Mouse (Mus musculus): Measurements from ENCODE around the gene Ifit1bl2. TPM values are rescaled to one million over a fixed set of nuclear protein-coding genes. Genes with fewer than 3 reads are reported as not detected.
A peak's percentile ranks its signal among the peaks of the same experiment; 100 is the strongest.
"Not testable (repeated sequence)": the region's sequence is repeated elsewhere in the genome, so short reads cannot be mapped to it uniquely, and the experiment has no call there.

The Ifit1bl2 gene
- total RNA-seq, 1 experiment from 2014 or later = not detected

DNA sequence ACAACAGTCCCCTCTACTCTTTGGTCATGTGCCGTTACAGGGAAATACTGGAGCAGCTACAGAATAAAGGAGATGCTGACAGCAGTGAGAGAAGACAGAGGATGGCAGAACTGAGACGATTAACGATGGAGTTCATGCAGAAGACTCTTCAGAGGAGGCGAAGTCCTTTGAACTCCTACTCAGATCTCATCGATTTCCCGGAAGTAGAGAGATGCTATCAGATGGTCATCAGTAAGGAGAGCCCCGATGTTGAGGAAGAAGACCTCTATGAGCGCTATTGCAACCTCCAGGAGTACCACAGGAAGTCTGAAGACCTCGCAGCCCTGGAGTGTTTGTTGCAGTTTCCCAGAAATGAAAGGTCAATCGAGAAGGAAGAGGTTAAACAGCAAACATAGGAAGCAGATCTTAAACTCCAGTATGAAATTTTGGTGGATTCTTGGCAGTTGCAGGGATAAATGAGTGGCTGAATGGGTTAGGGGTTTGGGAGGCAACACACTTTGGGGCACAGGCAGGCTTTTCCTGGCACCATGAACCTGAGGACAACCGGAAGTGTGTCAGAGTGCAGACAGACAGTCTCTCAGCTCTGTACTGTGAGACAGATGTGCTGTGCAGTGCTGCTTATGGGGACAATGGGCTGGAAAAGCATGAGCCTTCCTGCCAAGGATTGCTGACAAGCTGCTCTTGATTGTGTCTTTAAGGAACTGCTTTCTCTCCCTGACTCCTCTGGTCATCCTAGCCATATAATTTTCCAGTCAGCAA lies 28.1 kb downstream of the Ifit1bl2 start:
- not testable (repeated sequence) for ATAC-seq (replicated peaks; ENCODE audit: low read depth, poor library complexity, severe bottlenecking)

DNA sequence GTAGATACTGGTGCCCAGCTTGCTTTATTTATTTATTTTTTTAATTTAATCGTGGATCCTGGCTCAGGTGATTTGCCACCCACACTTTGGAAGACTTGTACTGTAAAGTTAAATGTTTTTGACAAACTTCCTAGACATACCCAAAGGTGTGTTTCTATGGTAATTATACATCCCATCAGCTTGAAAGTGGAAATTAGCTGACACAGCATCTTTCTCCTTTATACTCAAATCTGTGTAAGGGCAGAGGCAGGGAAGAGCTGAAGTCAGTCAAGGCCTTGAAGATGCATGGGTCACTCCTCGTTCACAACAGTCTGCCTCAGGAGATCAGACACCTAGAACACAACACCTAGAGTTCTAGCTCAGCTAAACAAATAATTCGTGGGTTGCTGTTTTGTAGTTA lies 30.4 kb downstream of the Ifit1bl2 start:
- not testable (repeated sequence) for ATAC-seq (replicated peaks; ENCODE audit: low read depth, poor library complexity, severe bottlenecking)

DNA sequence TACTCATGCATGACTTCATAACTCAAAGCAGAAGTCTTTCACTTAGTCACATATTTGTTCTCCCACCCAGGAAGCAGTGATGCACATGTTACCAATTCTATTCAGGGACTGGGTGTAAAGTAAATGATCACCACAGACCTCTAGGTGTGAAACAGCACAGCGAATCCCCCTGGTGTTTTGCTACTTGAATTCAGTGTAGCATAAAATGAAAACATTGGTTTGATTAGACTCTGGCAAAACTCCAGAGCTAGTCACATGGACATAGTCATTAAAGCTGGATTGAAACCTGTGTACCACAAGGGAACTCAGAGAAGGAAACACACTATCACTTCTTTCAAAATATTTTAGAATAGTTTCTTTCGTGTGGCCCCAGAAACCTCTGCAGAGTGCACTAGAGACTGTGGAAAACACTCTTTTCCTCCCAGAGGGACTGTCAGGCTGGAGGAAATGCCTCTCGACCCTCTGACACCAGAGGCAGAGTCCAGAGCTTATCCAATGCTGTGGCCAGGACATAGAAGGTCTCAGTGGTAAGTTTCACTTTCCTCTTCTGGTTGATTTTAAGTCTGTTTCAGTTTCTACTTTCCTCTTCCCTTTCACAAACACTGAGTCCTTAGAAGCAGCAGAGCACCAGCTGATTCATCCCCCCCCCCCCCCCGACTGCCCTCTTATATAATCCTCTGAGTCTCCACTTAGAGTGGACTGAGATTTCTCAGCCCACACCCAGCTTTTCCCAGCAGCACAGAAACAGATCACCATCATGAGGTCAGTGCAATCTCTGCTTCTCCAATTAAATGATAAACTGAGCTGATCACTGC lies 33.1 kb downstream of the Ifit1bl2 start, which contains the start of gene Ifit3b:
Ifit3b (plus strand) TSS at position 734 of the 815 bp plus-strand sequence.
- peak; percentile 91 for ATAC-seq (replicated peaks; ENCODE audit: low read depth, poor library complexity, severe bottlenecking)

GRCm38 (mm10) chr19:34605472-34605871 lies 35.1 kb downstream of the Ifit1bl2 start:
- no peak for ATAC-seq (replicated peaks; ENCODE audit: low read depth, poor library complexity, severe bottlenecking)

GRCm38 (mm10) chr19:34601888-34602287 lies 38.7 kb downstream of the Ifit1bl2 start, which contains the start of gene Ifit1bl1:
Gene Ifit1bl1 (minus strand): TSS chr19:34601956.
- ATAC-seq (replicated peaks; ENCODE audit: low read depth, poor library complexity, severe bottlenecking) = peak; percentile 72

GRCm38 (mm10) chr19:34599250-34599649 lies 41.3 kb downstream of the Ifit1bl2 start:
- peak; percentile 55; the same call in 1 of the 2 replicates for ATAC-seq (replicated peaks; ENCODE audit: low read depth, poor library complexity, severe bottlenecking)

- no peak for ATAC-seq (replicated peaks; ENCODE audit: low read depth, poor library complexity, severe bottlenecking)
Observed at GRCm38 (mm10) chr19:34598341-34598740, 42.2 kb downstream of the Ifit1bl2 start.

- no peak for ATAC-seq (replicated peaks; ENCODE audit: low read depth, poor library complexity, severe bottlenecking)
Observed at GRCm38 (mm10) chr19:34596811-34597210, 43.7 kb downstream of the Ifit1bl2 start.

DNA sequence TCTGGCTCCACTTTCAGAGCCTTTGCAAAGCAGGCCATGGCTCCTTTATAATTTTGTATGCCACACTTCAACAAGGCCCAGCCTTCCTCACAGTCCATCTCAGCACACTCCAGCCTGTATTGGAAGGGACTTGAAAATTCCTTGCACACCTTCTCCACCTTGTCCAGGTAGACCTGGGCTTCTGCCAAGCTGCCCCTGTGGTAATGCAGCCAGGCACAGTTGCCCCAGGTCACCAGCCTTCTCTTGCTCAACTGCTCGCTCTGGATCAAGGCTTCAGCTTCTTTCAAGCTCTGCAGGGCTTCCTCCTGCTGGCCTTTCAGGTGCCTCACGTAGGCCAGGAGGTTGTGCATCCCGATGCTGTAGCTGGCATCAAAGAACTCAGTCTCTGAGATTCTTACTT lies 46.0 kb downstream of the Ifit1bl2 start:
- not testable (repeated sequence) for ATAC-seq (replicated peaks; ENCODE audit: low read depth, poor library complexity, severe bottlenecking)

GRCm38 (mm10) chr19:34593456-34593855 lies 47.1 kb downstream of the Ifit1bl2 start:
- ATAC-seq (replicated peaks; ENCODE audit: low read depth, poor library complexity, severe bottlenecking) = no peak

DNA sequence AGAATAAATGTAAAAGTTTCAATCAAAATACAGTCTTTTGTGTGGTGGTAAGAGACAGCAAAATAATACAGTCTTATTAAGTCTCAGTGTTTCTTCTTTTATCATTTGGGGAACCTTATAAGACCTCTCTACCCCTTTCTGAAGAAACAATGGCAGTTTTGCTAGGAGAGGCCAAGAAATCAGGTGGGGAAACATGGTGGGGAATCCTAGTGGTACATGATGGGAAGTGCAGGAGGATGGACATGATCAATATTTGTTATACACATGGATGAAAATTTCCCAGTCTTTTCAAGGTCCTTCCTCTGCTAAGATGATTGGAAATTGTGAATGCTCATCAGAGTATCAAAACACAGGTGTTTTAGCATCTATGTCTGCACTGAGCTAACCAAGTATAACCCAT lies 51.6 kb downstream of the Ifit1bl2 start:
- ATAC-seq (replicated peaks; ENCODE audit: low read depth, poor library complexity, severe bottlenecking) = 0 out of 2 replicates have a peak, but pooled peaks have one; percentile 45

GRCm38 (mm10) chr19:34587898-34588692 lies 52.4 kb downstream of the Ifit1bl2 start:
- ATAC-seq (replicated peaks; ENCODE audit: low read depth, poor library complexity, severe bottlenecking) = not testable (repeated sequence)

DNA sequence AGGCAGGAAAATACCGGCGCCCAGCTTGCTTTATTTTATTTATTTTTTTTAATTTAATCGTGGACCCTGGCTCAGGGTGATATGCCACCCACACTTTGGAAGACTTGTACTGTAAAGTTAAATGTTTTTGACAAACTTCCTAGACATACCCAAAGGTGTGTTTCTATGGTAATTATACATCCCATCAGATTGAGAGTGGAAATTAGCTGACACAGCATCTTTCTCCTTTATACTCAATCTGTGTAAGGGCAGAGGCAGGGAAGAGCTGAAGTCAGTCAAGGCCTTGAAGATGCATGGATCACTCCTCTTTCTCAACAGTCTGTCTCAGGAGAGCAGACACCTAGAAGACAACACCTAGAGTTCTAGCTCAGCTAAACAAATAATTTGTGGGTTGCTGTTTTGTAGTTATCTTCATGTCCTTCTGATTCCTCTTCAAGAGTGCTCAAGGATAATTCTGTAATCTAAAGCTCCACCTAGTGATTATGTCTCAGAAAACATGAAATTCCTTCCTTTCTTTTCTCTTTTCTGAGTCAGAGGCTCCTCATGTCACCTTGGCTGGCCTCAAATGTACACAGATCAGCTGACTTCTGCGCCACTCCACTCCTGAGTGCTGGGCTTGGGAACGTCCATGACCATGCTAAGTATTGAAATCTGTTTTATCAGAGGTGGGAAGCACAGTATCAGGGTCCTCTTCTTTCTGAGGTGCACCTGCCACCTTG lies 54.6 kb downstream of the Ifit1bl2 start:
- ATAC-seq (replicated peaks; ENCODE audit: low read depth, poor library complexity, severe bottlenecking) = not testable (repeated sequence)

DNA sequence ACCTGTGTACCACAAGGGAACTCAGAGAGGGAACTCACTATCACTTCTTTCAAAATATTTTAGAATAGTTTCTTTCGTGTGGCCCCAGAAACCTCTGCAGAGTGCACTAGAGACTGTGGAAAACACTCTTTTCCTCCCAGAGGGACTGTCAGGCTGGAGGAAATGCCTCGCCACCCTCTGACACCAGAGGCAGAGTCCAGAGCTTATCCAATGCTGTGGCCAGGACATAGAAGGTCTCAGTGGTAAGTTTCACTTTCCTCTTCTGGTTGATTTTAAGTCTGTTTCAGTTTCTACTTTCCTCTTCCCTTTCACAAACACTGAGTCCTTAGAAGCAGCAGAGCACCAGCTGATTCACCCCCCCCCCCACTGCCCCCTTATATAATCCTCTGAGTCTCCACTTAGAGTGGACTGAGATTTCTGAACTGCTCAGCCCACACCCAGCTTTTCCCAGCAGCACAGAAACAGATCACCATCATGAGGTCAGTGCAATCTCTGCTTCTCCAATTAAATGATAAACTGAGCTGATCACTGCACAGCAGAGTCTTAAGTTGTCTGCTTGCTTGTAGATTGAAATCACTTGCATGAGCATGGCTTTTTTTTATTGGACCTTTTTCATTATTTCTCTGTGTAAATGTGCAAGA lies 57.3 kb downstream of the Ifit1bl2 start, which contains the start of gene Ifit3:
Ifit3 (plus strand) TSS at position 406 of the 641 bp plus-strand sequence.
- ATAC-seq (replicated peaks; ENCODE audit: low read depth, poor library complexity, severe bottlenecking) = peak; percentile 89

GRCm38 (mm10) chr19:34582696-34583095 lies 57.8 kb downstream of the Ifit1bl2 start:
- ATAC-seq (replicated peaks; ENCODE audit: low read depth, poor library complexity, severe bottlenecking) = 0 out of 2 replicates have a peak, but pooled peaks have one; percentile 13

- ATAC-seq (replicated peaks; ENCODE audit: low read depth, poor library complexity, severe bottlenecking) = no peak
Observed at GRCm38 (mm10) chr19:34577121-34577520, 63.4 kb downstream of the Ifit1bl2 start.

DNA sequence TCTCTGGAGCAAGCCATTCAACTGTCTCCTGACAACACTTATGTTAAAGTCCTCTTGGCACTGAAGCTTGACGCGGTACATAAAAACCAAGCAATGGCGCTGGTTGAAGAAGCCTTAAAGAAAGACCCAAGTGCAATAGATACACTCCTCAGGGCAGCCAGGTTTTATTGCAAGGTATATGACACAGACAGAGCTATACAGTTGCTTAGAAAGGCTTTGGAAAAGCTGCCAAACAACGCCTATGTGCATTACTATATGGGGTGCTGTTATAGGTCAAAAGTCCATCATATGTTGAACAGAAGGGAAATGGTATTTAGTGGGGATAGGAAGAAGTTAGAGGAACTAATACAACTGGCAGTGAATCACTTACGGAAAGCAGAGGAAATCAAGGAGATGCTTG lies 66.9 kb downstream of the Ifit1bl2 start:
- ATAC-seq (replicated peaks; ENCODE audit: low read depth, poor library complexity, severe bottlenecking) = no peak

DNA sequence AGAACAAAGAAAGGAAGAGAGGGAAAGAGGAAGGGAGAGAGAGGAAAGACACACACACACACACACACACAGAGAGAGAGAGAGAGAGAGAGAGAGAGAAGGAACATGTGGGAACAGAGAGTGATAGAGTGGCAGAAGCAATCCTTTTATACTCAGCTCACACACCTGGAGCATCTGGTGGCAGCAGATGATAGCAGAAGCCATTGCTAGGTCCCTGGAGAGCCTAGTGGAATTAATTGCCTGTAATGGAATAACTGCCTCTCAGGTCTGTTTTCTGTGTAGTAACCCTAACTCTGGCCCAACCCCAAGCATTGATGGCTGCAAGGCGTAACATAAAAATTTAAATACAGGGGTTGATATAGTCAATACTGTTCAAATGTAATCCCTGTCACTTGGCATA lies 69.5 kb downstream of the Ifit1bl2 start:
- ATAC-seq (replicated peaks; ENCODE audit: low read depth, poor library complexity, severe bottlenecking) = no peak

Measured in common myeloid progenitor, adult 5-6 weeks (primary cell).